Mouse (Mus musculus) retina, postnatal 7 days (tissue): ENCODE results near the gene Setd6.

Experiments used
- DNase-seq: peaks from one replicate; pipeline ENCODE4 v3.0.0-alpha.2; 2012; ENCODE audit warnings: low read depth, low spot score

Setd6 gene

GRCm38 (mm10) chr8:95715676-95716531, at the start of gene Setd6:
TSS of gene Setd6 (plus strand) at chr8:95715881.
- peak; percentile 77 for DNase-seq

- DNase-seq: no peak
These were observed 47.3 kb upstream of the Setd6 start for GRCm38 (mm10) chr8:95668163-95668958.

GRCm38 (mm10) chr8:95669967-95670366, 45.7 kb upstream of the Setd6 start:
- no peak for DNase-seq

GRCm38 (mm10) chr8:95671861-95672260, 43.8 kb upstream of the Setd6 start:
- DNase-seq: no peak

GRCm38 (mm10) chr8:95672811-95673210, 42.9 kb upstream of the Setd6 start:
- DNase-seq: no peak

GRCm38 (mm10) chr8:95676631-95677030, 39.0 kb upstream of the Setd6 start, which contains the start of gene Ndrg4:
TSS of gene Ndrg4 (plus strand) at chr8:95676980.
- no peak for DNase-seq

- DNase-seq: no peak
These were observed 38.1 kb upstream of the Setd6 start for GRCm38 (mm10) chr8:95677591-95678023.

- no peak for DNase-seq
These were observed 37.6 kb upstream of the Setd6 start for GRCm38 (mm10) chr8:95678024-95678611.

GRCm38 (mm10) chr8:95688073-95688672, 27.5 kb upstream of the Setd6 start:
- no peak for DNase-seq

- DNase-seq: no peak
These were observed 24.6 kb upstream of the Setd6 start for GRCm38 (mm10) chr8:95690929-95691541.

- no peak for DNase-seq
These were observed 21.1 kb upstream of the Setd6 start for GRCm38 (mm10) chr8:95694631-95695030.

- DNase-seq: no peak
These were observed 19.0 kb upstream of the Setd6 start for GRCm38 (mm10) chr8:95696661-95697060.

GRCm38 (mm10) chr8:95697128-95697527, 18.6 kb upstream of the Setd6 start:
- DNase-seq: peak; percentile 85

- DNase-seq: no peak
These were observed 17.5 kb upstream of the Setd6 start for GRCm38 (mm10) chr8:95698179-95698578.

- no peak for DNase-seq
These were observed 15.4 kb upstream of the Setd6 start for GRCm38 (mm10) chr8:95700282-95700681.

- no peak for DNase-seq
These were observed 13.9 kb upstream of the Setd6 start for GRCm38 (mm10) chr8:95701809-95702208.

GRCm38 (mm10) chr8:95702480-95703446, 12.9 kb upstream of the Setd6 start:
- DNase-seq: peak; percentile 72

- peak; percentile 59 for DNase-seq
These were observed 12.0 kb upstream of the Setd6 start for GRCm38 (mm10) chr8:95703461-95704260.

GRCm38 (mm10) chr8:95704538-95704937, 11.1 kb upstream of the Setd6 start:
- no peak for DNase-seq
